Mouse (Mus musculus) stomach, embryonic 16.5 days (tissue): ENCODE results near the gene Vps9d1. TPM values are rescaled to one million over a fixed set of nuclear protein-coding genes. Genes with fewer than 3 reads are reported as not detected.
"Not testable (repeated sequence)": the region's sequence is repeated elsewhere in the genome, so short reads cannot be mapped to it uniquely, and the experiment has no call there.

Experiments
- ATAC-seq: fragments of 200-750 bp; cut with Nextera tagmentation; 2 replicates; pipeline ENCODE4 v1.8.0; 2017; ENCODE audit warnings: moderate number of reproducible peaks, moderate TSS enrichment; ENCODE audit not compliant: insufficient read depth, low FRiP score
- H3K27ac ChIP-seq: fragments of 300-500 bp; sonication (generic); 2 replicates; pipeline ENCODE4 v1.5.1; 2014; ENCODE audit warnings: low read length
- H3K27me3 ChIP-seq: fragments of 300-500 bp; sonication (generic); 2 replicates; pipeline ENCODE4 v1.6.1; 2014; ENCODE audit warnings: low read length, control low read depth, mixed read lengths; ENCODE audit not compliant: control insufficient read depth, insufficient read depth
- H3K36me3 ChIP-seq: fragments of 300-500 bp; sonication (generic); 2 replicates; pipeline ENCODE4 v1.6.1; 2014; ENCODE audit warnings: low read length; ENCODE audit not compliant: control insufficient read depth, insufficient read depth
- H3K4me1 ChIP-seq: fragments of 300-500 bp; sonication (generic); 2 replicates; pipeline ENCODE4 v1.6.1; 2014; ENCODE audit warnings: low read length, control low read depth, mixed read lengths; ENCODE audit not compliant: control insufficient read depth, insufficient read depth
- H3K4me2 ChIP-seq: fragments of 300-500 bp; sonication (generic); 2 replicates; pipeline ENCODE4 v1.6.1; 2014; ENCODE audit warnings: low read depth, low read length, mixed read lengths
- H3K4me3 ChIP-seq: fragments of 300-500 bp; sonication (generic); replicated peaks from 2 replicates; pipeline ENCODE4 v1.5.1; 2014; ENCODE audit warnings: mild to moderate bottlenecking, low read length
- H3K9ac ChIP-seq: fragments of 300-500 bp; sonication (generic); 2 replicates; pipeline ENCODE4 v1.6.1; 2014; ENCODE audit warnings: low read length
- H3K9me3 ChIP-seq: fragments of 300-500 bp; sonication (generic); replicated peaks from 2 replicates; pipeline ENCODE4 v1.6.1; 2016; ENCODE audit warnings: low read length, control low read depth; ENCODE audit not compliant: control insufficient read depth
- WGBS: fragments of 180-500 bp; shearing (Covaris S2); extraction: QIAGEN DNeasy Blood & Tissue Kit; methylation state at CpG from one replicate; pipeline ENCODE4 v1.1.7; 2014; 5-methylcytosine and 5-hydroxymethylcytosine counted together
- polyA plus RNA-seq: library from polyadenylated mRNA; unstranded; fragments of >200 nt; fragmentation: Nextera tagmentation; extraction: Ambion mirVana; gene quantifications from 2 replicates; pipeline ENCODE4 v1.2.1, GENCODE M21; 2015

The Vps9d1 gene
- polyA plus RNA-seq, 1 experiment from 2014 or later = 20.0 TPM

DNA sequence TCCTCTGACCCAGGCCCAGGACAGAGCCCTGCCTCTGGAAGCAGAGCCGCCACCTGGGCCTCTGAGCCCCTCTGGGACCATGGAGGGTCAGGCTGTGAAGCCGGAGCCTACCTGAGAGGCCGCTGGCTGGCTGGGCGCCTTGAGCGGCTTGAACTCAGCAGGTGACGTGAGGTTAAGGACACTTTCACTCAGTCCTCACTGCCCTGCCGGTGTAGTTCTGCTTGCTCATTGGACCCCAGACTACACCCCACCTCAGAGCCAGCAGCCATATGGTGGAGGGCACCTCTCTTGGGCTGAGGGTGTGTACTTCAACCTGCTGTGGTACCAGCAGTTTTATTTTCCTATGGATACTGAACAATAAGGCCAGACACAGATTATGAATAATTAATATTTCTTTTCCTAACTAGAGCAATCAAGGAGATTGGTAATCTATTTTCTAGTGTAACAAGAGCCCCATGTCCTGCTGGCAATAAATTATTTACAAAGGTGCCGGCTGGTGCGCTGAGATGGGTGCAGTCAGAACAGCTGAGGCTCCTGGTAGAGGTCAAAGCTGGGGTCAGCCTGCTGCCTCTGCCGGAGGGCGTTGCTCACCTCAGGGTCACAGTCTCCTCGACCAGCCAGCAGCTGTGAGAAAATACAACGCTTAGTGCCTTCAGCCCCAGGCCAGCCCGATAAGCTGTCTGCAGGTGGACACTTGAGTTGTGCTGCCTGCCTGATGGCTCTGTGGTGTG, 13.9 kb upstream of the Vps9d1 start:
- no peak overlapping the region for H3K4me3 ChIP-seq
- H3K36me3 ChIP-seq = peaks cover 27% of the 10 kb centered on the region
- no peaks in the 10 kb centered on the region; the same call in 1 of the 2 replicates for H3K4me1 ChIP-seq
- H3K4me2 ChIP-seq = no peak overlapping the region
- ATAC-seq = no peak
- H3K27me3 ChIP-seq = no peaks in the 10 kb centered on the region
- H3K27ac ChIP-seq = no peak overlapping the region
- H3K9ac ChIP-seq = no peak overlapping the region
- WGBS = 66% methylated on average over 14 of the region's 14 CpGs
- H3K9me3 ChIP-seq = no peaks in the 10 kb centered on the region

DNA sequence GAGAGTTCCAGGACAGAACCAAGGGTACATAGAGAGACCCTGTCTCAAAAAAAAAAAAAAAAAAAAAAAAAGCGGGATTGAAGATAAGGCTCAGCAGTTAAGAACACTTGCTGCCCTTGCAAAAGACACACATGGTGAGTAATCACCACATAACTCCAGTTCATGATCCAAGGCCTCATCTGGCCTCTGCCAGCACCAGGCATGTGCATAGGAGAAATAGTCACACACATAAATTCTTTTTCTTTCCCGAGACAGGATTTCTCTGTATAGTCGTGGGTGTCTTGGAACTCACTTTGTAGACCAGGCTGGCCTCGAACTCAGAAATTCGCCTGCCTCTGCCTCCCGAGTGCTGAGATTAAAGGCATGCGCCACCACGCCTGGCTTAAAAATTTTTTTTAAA, 3.4 kb upstream of the Vps9d1 start:
- 85% methylated on average over 8 of the region's 8 CpGs for WGBS
- H3K36me3 ChIP-seq = peaks cover 13% of the 10 kb centered on the region
- not testable (repeated sequence) for H3K9ac ChIP-seq, H3K27ac ChIP-seq, H3K4me2 ChIP-seq, H3K4me3 ChIP-seq, H3K9me3 ChIP-seq, ATAC-seq, H3K27me3 ChIP-seq
- peaks cover 17% of the 10 kb centered on the region for H3K4me1 ChIP-seq

DNA sequence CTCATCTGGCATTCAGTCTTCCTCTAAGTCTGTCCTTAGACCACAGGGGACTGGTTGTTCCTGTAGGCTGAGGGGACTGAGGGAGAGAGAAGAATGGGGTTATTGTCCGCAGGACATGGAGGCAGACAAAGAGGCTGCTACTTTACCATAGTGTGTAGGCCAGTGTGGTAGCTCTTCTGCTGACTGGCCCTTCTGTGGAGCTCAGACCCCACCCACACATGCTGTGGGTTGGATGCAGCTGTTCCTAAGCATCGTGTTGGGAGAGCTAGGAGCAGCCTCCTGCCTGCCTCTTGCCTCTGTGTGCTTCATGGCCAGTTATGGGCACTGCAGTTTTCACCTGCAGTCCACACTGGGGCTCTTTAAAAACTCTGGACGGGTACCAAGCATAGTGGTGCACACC, 3.0 kb upstream of the Vps9d1 start:
- WGBS = 80% methylated on average over 3 of the region's 3 CpGs
- Histone ChIP-seq H3K27ac (no peak overlapping the region), H3K9ac (no peak overlapping the region), H3K4me1 (peaks cover 20% of the 10 kb centered on the region), H3K4me2 (no peak overlapping the region), H3K4me3 (no peak overlapping the region), H3K9me3 (no peaks in the 10 kb centered on the region), H3K36me3 (peaks cover 13% of the 10 kb centered on the region), H3K27me3 (no peaks in the 10 kb centered on the region)
- ATAC-seq = no peak

DNA sequence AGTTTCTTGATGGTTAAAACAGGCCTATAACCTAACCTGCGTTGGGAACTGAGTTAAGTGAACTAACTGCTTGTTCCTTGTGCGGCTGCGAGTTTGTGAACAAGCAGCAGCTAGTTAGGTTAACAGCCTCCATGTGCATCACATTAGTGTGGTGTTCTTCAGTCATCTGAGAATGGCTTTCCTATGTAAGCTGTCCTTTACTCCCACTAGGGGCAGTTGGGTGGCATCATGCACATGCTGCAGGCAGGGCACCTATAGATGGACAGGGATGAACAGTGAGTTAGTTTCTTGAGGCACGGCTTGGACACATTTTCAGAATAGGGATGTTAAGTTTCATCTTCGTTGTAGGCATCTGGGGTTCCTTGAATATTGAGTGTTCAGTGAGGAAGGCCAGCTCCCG, 1.0 kb upstream of the Vps9d1 start:
- WGBS = 69% methylated on average over 6 of the region's 6 CpGs
- H3K36me3 ChIP-seq = peaks cover 18% of the 10 kb centered on the region
- peak overlapping the region; percentile 99 for H3K9ac ChIP-seq
- H3K9me3 ChIP-seq = no peaks in the 10 kb centered on the region
- H3K27ac ChIP-seq = no peak overlapping the region
- H3K4me2 ChIP-seq = peak overlapping the region; percentile 94
- no peaks in the 10 kb centered on the region for H3K27me3 ChIP-seq
- H3K4me3 ChIP-seq = peak overlapping the region; percentile 99
- ATAC-seq = no peak
- peaks cover 20% of the 10 kb centered on the region for H3K4me1 ChIP-seq

DNA sequence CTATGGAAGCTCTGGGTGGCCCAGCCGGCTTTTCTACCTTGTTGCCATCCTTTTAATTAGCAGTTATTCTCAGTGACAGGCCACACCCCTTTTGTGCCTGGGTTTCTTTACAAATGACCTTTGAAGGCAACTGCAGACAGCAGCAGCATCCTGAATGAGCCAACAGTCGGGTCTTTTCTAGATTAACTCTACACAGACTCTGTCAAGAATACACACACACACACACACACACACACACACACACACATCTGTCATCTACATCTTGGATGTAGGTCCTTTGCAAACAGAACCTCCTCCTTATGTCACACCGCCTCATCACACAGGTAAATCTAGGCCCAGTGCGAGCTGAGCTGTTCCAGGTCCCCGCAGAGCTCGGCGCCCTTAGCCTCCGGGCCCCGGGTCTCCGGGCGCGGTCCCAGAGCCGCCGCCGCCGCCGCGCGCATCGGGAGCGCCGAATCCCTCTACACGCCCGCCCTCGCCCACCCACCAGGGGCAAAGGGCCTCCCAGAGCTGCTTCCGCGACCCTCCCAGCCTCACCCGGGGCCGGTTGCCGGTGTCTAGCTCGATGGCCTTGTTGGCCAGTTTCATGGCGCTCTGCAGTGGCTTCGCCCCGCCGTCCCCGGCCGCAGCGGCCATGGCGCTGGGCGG, 573 bp downstream of the Vps9d1 start:
- Histone ChIP-seq H3K27me3 (no peaks in the 10 kb centered on the region), H3K9me3 (no peaks in the 10 kb centered on the region), H3K4me2 (peak overlapping the region; percentile 71), H3K4me3 (peak overlapping the region; percentile 99), H3K9ac (peak overlapping the region; percentile 99), H3K27ac (peak overlapping the region; percentile 86), H3K4me1 (peaks cover 20% of the 10 kb centered on the region), H3K36me3 (peaks cover 17% of the 10 kb centered on the region)
- under 1% methylated on average over 40 of the region's 40 CpGs for WGBS
- peak; percentile 19; the same call in 1 of the 2 replicates for ATAC-seq

DNA sequence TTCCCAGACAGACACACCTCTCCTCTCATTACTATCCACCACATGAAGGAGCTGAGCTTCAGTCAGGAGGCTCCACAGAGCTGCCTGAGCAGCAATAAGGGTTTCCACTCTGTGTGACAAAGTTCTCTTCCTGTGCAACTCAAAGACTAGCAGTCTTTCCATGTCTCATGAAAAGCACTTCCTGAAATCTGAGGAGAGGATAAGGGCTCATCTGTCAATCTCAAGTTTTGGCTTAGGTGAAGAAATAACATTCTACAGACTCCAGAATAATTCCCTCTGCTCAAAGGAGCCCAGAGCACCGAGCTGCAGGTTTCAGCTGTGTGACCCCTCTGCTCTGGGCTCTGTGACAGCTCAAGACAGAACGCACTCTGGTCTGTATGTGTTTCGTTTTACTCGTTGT, 1.2 kb downstream of the Vps9d1 start:
- peak overlapping the region; percentile 71 for H3K4me2 ChIP-seq
- peak overlapping the region; percentile 99 for H3K9ac ChIP-seq
- no peaks in the 10 kb centered on the region for H3K27me3 ChIP-seq
- ATAC-seq = no peak
- WGBS = 50% methylated on average over 4 of the region's 4 CpGs
- peak overlapping the region; percentile 99 for H3K4me3 ChIP-seq
- H3K9me3 ChIP-seq = no peaks in the 10 kb centered on the region
- H3K27ac ChIP-seq = peak overlapping the region; percentile 29; the same call in 1 of the 2 replicates
- peaks cover 14% of the 10 kb centered on the region; the same call in 1 of the 2 replicates for H3K36me3 ChIP-seq
- H3K4me1 ChIP-seq = peaks cover 20% of the 10 kb centered on the region

DNA sequence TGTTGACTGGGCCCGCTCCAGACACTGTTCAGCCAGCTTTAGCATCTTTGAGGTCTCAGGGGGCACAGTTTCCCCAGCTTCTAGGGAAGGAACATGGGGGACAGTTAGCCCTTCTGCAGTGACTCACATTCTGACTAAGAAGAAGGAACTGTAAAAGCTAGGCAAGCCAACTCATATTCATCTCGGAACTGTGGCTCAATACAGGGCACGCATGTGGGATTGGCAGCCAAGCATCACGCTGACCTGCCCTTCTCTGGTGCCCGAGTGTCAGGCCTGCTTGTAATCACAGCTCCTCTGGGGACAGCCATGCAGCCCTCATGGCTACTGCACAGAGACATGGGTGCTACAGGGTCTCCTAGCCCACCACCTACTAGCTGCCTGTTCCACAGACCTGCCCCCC, 3.2 kb downstream of the Vps9d1 start:
- H3K4me3 ChIP-seq = no peak overlapping the region
- ATAC-seq = no peak
- H3K4me1 ChIP-seq = peaks cover 20% of the 10 kb centered on the region
- WGBS = 96% methylated on average over 5 of the region's 5 CpGs
- H3K9me3 ChIP-seq = no peaks in the 10 kb centered on the region
- no peak overlapping the region for H3K4me2 ChIP-seq
- H3K36me3 ChIP-seq = 0 out of 2 replicates have a peak, but pooled peaks cover 17% of the 10 kb centered on the region
- no peak overlapping the region for H3K27ac ChIP-seq
- no peaks in the 10 kb centered on the region for H3K27me3 ChIP-seq
- no peak overlapping the region for H3K9ac ChIP-seq

DNA sequence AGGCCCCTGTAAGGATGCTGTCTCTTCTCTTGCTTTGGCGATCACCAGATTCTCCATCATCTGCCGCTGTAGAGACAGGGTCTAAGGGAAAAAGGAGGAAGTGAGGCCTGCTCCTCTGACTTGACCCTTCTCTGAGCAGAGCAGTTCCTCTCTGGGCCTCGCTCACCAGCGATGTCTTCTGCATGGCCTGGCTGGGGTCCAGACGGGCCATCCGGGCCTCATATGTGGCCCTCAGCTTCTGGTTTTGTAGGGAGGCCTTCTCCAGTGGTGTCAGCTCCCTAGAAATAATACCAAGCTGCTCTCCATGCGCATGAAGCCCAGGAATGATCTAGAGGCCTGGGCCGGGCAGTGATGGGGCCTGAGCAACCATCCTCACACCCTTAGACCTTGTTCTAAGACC, 5.6 kb downstream of the Vps9d1 start:
- H3K4me2 ChIP-seq = no peak overlapping the region
- peaks cover 11% of the 10 kb centered on the region for H3K4me1 ChIP-seq
- 0 out of 2 replicates have a peak, but pooled peaks cover 17% of the 10 kb centered on the region for H3K36me3 ChIP-seq
- no peak for ATAC-seq
- H3K9ac ChIP-seq = no peak overlapping the region
- H3K27me3 ChIP-seq = no peaks in the 10 kb centered on the region
- WGBS = 86% methylated on average over 8 of the region's 8 CpGs
- H3K27ac ChIP-seq = no peak overlapping the region
- no peaks in the 10 kb centered on the region for H3K9me3 ChIP-seq
- no peak overlapping the region for H3K4me3 ChIP-seq

DNA sequence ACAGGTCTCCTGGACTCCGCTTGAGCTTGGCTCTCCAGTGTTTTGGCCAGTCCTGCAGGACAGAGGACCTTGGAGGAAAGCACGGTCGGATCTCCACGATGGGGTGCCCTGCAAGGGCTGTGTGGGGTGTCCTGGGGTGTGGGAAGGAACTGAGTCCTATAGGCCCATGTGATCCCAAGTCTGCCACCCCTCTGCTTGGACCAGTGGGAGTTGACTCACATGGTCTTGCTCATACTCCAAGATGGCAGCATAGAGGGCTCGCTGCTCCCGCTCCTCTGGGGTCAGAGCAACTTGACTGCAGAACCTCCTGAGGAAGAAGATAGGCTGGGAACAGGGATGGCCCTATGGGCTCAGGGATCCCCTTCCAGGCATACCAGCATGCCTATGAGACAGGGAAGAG, 6.4 kb downstream of the Vps9d1 start:
- H3K9ac ChIP-seq = no peak overlapping the region
- H3K27me3 ChIP-seq = no peaks in the 10 kb centered on the region
- H3K4me3 ChIP-seq = no peak overlapping the region
- H3K9me3 ChIP-seq = no peaks in the 10 kb centered on the region
- H3K27ac ChIP-seq = no peak overlapping the region
- no peak overlapping the region for H3K4me2 ChIP-seq
- WGBS = over 99% methylated on average over 6 of the region's 6 CpGs
- ATAC-seq = no peak
- peaks cover 5% of the 10 kb centered on the region for H3K4me1 ChIP-seq
- 0 out of 2 replicates have a peak, but pooled peaks cover 17% of the 10 kb centered on the region for H3K36me3 ChIP-seq
